In the genomic region with DNA sequence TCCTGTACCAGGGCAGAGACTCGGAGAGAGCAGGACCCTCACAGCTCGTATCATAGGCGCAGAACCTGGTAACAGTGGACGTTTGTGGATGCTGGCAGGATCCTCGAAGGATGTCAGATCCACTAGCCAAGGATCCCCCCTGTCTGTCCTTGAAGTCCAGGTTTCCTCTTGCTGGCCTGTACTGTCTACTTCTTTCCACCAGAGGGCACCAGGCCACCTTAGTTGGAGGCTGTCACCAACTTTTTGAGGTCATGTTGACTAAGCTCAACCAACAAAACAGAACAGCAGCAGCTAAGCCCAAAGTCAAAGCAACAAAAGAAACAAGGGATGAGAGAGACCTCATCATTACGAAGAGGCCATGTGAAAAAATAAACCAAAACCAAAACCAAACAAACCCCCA, we compare ENCODE assay signal across 10 mouse cellular contexts. TPM values are rescaled to one million over a fixed set of nuclear protein-coding genes. Genes with fewer than 3 reads are reported as not detected.
DNase-seq lines count a peak whose midpoint lies in the region; ATAC-seq and TF ChIP-seq lines count a peak whose summit lies in the region.
"Had no signal": no experiment of that assay in that cellular context is flagged by ENCODE, and none has a peak within 500 bp of the region (broad histone marks: within the 10 kb centered on the region; RNA-seq: fewer than 3 reads in every experiment).

No protein-coding gene starts in this region.

- no peak for ATAC-seq in erythroid progenitor cell, adult 5-6 weeks (replicated peaks; ENCODE audit: low FRiP score, poor library complexity, severe bottlenecking)

- peak; percentile 45 for TF ChIP-seq CTCF in olfactory bulb, adult 2 months (IDR thresholded peaks at IDR 0.05; ENCODE audit: insufficient read depth, low read depth, low read length)

- no peak overlapping the region for H3K4me3 ChIP-seq in olfactory bulb, adult 2 months (ENCODE audit: insufficient read depth, low read depth, low read length)
- H3K4me3 ChIP-seq: megakaryocyte, embryonic 14.5 days had no signal

- H3K27ac ChIP-seq in olfactory bulb, adult 2 months (ENCODE audit: insufficient read depth, low read depth, low read length): no peak overlapping the region

- peaks cover 4% of the 10 kb centered on the region; the same call in 1 of the 2 replicates for H3K4me1 ChIP-seq in olfactory bulb, adult 2 months (ENCODE audit: control insufficient read depth, insufficient read depth, low read length)

- DNase-seq in gastrocnemius, postnatal 14 days: peak; percentile 32
- no peak for DNase-seq in gastrocnemius, postnatal 4 days (ENCODE audit: low spot score in 2 of 2)
- peak; percentile 68 for DNase-seq in right cerebral cortex, adult 18-20 months
- no peak for DNase-seq in right cerebral cortex, postnatal 25 days
- peak; percentile 19 for DNase-seq in c-Kit-positive CD71-negative TER-119-negative erythroid progenitor cells, embryonic 14.5 days (ENCODE audit: low read depth)
- DNase-seq in heart, postnatal 4 days: peak; percentile 61

- no peak for TF ChIP-seq POLR2A in olfactory bulb, adult 2 months (IDR thresholded peaks at IDR 0.05; ENCODE audit: insufficient read depth, low read depth, low read length)

- WGBS in olfactory bulb, adult 2 months: 60% methylated on average over 6 of the region's 6 CpGs

- intact Hi-C loops in gastrocnemius, postnatal 14 days (cut with DNase I; ENCODE audit: low total_unique reads): no loop called here

RNA-seq across cellular contexts. Expression of a gene that starts 20.9 kb away (rescaled TPM):
- total RNA-seq in gastrocnemius, postnatal 14 days (2021): not detected
- total RNA-seq in gastrocnemius, postnatal 4 days (2021): not detected
- not detected for total RNA-seq in heart, postnatal 4 days (2021)
- not detected in 2 replicates for polyA plus RNA-seq in olfactory bulb, adult 2 months (2012; ENCODE audit: insufficient read depth, insufficient read length, low replicate concordance, missing spikeins)
- not detected in 2 replicates for total RNA-seq in erythroid progenitor cell, adult 5-6 weeks (2015; ENCODE audit: low replicate concordance)
- total RNA-seq in erythroid progenitor cell, adult 5-6 weeks (2017; ENCODE audit: low replicate concordance): not detected in 2 replicates
- total RNA-seq: hematopoietic stem cell, adult 5-6 weeks had no signal

Comparison
In these comparisons a context has a peak if more than half of its experiments do, and no peak if none do; other contexts are left out.
1. DNase-seq: peak in gastrocnemius, postnatal 14 days (single experiment), right cerebral cortex, adult 18-20 months (single experiment), c-Kit-positive CD71-negative TER-119-negative erythroid progenitor cells, embryonic 14.5 days (single experiment) and heart, postnatal 4 days (single experiment); none in gastrocnemius, postnatal 4 days (0 of 2) and right cerebral cortex, postnatal 25 days (single experiment).